Mouse (Mus musculus) megakaryocyte, embryonic 14.5 days (primary cell): ENCODE measurements at regions not wholly inside any gene's neighbourhood (a gene's known extent, or its start where the extent isn't known, plus 50 kb on each side); places are given as distances from the start of the nearest gene placed in this dataset.

ENCODE experiments used
- FLI1 ChIP-seq: IDR thresholded peaks from 2 replicates; pipeline ENCODE4 v1.6.1; 2012; ENCODE audit warnings: low read length, inconsistent platforms, mixed read lengths
- GATA1 ChIP-seq: IDR thresholded peaks from 3 replicates; pipeline ENCODE4 v1.6.1; 2012; ENCODE audit warnings: mixed read lengths, low read length, inconsistent platforms, borderline replicate concordance

DNA sequence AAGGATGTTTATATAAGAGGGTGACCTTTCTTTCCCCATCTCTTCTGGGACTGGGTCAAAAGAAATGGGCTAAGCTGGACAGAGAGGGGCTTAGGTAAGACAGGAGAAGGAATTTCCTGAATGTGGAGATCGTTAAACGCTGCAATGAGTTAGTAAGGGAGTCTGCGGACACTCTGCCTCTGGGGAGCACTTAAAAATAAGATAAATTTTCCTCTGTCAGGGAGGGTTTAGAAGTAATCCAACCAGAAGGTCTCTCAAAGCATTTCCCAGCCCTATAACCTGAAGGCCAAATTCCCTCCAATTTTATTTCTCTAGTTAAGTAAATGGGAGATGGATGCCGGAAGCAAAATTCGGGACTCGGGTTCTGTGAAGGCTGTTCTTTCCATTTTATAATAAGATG is 367.3 kb upstream of the Nfe2l3 start:
- TF ChIP-seq FLI1 (no peak), GATA1 (no peak)
